Mouse (Mus musculus): ENCODE results near the gene Iqch.

- no peak for TF ChIP-seq POLR2A (IDR thresholded peaks at IDR 0.05; ENCODE audit: low read depth, low read length)
- TF ChIP-seq CTCF (conservative IDR thresholded peaks at IDR 0.05; ENCODE audit: insufficient read depth, insufficient read length, low read depth, low read length), result no peak
Measured at GRCm38 (mm10) chr9:63456401-63456800, 145.9 kb downstream of the Iqch start.

Measured in kidney, adult 2 months (tissue).